Mouse (Mus musculus): ENCODE measurements around the gene Gm47969.
"Not testable (repeated sequence)": the region's sequence is repeated elsewhere in the genome, so short reads cannot be mapped to it uniquely, and the experiment has no call there.

Gene Gm47969

DNA sequence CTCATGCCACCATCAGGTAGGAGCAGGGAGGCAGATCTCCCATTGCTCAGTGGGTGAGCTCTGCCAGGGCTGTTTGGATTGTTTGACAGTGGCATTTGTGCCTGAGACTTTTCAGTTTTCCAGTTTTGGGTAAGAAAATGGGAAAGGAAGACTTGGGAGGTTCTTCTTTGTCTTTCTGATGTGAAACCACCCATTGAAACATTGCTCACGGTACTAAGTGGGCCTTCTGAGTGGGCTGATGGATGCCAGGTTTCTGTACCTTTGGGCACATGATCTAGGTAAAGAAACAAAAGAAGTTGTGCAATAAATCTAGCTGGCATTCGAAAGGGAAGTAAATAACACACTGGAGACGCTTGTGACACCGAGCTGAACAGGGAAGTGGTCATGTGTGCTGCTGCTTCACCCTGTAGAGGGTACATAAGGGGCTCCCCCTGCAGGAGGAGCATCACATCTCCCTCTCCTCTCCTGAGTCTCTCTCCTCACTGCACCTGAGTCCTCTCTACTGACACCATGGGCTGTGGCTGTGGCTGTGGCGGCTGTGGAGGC is at the start of gene Gm47969:
Gene Gm47969 (plus strand): TSS at position 51 of the 546 bp plus-strand sequence.
- no peak for DNase-seq

DNA sequence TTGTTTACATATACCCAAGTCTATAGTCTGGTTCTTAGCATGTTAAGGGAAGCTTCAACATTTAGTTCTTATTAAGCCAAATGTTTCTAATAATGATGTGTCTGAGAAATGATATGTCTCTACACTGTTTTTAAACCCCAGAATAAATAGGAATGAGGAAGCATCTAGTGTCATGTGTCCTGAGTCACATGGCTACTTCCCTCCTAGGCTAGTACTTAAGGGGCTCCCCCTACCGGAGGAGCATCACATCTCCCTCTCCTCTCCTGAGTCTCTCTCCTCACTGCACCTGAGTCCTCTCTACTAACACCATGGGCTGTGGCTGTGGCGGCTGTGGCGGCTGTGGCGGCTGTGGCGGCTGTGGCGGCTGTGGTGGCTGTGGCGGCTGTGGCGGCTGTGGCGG is 44.4 kb upstream of the Gm47969 start, which contains the start of gene Gm47959:
Gene Gm47959 (plus strand): TSS at position 243 of the 400 bp plus-strand sequence.
- not testable (repeated sequence) for DNase-seq

DNA sequence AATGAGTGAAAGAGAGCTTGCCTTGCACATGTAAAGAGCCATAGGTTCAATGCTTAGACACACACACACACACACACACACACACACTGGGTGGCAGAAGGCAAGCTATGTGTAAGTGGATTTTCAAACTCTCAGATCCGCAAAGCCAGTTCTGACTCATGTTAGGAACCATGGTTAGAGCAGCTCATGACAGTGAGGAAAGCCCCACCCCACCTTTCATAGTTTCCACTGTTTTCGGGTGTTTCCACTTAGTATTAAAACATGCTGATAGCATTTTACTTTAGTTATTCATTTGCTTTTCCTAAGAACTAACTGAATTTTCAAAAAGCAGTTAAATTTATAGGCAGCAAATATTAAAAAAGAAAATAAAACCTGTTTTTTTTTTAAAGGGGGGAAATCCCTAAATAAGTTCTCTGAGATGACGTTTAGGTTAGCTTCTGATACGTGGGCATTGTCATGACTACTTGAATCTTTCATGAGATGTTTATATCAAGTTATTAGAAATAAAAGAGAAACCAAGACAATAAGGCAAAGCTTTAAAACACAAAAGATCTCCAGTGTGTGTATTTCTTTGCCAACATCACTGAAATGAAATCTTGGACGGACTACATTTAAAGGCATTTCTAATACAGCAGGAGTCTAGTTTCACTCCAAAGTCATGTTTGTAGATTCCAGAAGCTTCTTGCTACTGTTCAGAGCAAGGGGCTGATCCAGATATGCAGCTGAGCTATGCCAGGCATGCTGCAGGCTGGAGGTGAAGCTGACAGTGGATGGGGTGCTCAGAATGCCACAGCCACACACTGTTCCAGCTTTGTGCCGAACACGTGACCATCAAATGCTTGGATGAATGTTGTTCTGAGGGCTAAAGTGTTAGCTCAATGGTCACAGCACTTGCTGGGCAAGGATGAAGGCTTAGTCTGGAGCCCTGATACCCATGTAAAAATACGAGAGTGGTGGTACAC is 38.2 kb upstream of the Gm47969 start:
- no peak for DNase-seq

DNA sequence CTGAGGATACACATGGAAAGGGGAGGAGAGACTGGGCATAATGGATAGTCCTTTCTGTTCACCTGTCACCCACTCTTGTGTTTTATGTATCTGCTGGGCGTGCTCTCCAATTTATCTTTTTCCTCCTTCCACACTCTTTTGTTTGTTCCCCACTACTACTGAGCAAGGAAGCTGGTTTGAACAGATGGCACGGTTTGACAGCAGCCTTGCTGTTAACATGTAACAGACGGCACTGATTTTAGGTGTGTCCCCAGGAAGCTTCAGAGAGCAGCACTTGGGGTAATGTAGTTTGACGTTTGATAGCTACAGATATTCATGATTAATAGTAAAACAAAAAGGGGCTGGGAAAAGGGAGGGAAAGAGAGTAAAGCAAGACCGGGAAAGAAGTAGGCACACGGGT is 37.3 kb upstream of the Gm47969 start:
- no peak for DNase-seq

DNA sequence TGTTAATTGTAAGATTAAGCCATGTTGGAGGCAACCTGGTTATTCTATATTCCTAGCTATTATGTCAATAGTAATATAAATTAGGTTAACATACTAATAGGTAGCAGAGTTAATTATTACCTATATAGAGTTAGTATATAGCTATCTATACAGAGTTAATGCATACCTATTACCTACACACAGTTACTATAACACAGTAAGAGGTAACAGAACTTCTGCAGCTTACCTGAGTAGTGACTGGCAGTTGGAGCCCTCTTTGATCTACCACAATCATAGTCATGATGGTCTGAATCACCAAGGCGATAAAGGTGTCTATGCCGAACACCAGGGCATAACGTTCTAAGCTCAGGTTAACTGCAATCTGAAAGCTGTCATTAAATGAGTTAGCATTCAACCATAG is 30.3 kb upstream of the Gm47969 start:
- DNase-seq, result no peak

DNA sequence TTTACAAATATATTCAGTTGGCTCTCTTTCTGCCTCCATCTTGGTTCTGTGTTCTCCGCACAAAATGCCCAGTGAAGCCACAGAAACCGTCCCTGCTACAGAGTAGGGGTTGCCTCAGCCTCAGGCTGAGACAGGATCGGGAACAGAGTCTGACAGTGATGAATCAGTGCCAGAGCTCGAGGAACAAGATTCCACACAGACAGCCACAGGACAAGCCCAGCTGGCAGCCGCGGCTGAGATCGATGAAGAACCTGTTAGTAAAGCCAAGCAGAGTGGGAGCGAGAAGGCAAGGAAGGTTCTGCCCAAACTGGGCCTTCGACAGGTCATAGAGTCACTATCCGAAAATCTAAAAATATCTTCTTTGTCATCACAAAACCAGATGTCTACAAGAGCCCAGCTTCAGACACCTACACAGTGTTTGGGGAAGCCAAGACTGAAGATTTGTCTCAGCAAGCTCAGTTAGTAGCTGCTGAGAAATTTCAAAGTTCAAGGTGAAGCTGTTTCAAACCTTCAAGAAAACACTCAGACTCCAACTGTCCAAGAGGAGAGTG is 29.3 kb upstream of the Gm47969 start:
- no peak for DNase-seq

DNA sequence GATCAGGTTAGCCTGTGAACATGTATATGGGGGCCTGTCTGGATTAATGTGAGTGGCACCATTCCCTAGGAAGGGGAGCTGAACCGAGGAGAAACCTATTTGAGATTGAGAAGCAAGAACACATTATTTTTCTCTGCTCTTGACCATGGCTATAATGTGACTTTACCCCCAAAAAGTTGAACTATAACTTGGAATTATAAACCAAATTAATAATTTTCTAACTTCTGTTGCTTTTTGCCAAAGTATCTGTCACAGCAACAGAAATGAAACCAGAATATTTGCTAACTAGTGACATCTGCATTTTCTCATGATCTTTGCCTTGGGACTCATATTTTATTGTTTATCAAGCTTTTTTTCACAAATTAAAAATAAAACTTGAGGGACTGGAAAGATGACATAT is 28.2 kb upstream of the Gm47969 start:
- no peak for DNase-seq

DNA sequence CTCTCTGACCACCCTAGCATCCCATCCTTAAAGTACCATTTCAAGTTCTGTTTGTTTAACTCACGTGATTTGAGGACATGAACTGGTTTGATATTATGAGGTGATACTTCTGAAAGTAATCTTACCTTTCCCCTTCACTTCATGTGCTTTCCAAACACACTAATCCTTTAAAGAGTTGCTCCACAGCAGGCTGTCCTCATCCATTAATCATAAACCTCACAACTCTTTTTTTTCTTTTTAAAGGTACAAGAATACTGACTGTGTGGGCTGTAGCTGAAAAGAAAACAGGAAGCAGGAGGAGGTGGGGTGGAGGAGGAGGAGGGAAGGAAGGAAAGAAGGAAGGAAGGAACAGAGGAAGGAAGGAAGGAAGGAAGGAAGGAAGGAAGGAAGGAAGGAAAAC is 12.8 kb upstream of the Gm47969 start:
- DNase-seq, result no peak

DNA sequence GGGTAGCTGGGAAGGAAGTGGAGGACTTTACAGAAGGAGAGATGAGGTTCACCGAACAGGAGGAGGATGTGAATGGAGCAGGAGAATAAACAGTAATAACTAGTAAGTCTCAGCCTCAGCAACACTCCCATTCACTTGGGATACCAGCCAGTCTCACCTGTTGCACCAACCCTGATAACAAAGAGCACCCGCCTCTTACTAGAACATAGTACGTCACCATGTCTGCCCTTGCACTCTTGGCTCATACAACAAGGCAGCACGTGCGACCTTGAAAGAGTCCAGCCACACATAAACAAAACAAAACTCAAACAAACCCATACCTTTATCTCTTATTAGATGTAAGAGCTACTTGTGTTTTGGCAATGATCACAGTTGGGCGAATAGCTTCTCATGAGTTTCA is 12.2 kb upstream of the Gm47969 start:
- DNase-seq, result no peak

DNA sequence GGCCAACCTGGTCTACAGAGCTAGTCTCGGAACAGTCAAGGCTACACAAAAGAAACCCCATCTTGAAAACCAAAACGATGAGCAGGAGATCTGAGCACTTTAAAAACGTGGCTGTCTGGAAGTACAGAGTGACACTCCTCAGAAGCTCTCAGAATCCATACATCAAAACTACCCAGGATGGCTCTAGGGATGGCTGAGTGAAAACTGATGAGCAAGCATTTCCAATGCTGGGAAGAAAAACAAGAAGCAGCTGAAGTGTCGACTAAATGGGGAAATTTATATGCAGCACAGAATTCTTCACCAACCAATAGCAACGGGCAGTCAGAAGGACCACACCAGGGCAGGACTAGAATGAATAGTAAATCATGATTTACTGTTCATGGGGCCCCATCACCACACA is 10.2 kb upstream of the Gm47969 start:
- no peak for DNase-seq

DNA sequence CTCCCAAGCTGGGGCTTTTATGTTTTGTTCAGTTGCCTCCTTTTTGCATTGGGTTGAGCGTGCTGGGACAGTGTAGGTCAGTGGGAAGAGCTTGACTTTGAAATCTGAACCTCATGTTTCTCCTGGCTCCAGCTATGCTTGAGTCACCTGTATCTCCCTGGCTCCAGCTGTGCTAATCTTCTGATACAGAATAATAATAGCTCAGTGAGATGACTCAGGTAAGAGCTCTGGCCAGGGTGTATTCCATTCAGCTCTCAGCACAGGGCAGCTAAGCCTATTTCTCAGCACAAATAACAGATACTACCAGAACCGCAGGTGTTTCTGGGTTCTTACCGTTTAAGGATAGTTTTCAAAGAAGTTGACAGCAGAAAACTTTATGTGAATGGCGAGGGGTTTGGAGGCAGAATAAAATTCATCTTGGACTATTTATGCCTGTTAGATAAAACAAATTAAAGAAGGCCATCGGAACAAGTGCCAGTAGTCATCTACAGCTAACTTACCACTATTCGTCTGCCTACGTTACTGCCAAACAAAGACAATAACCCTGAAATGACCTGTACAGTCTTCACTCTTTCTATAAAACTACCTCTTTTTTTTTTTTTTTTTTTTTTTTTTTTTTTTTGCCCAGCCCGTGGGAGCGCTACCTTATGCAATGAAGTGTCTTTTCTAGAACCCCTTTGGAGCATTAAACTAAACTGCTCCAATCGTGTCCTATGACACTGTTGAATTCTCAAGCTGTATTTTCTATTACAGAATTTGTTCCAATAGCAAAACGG is 7.7 kb upstream of the Gm47969 start:
- no peak for DNase-seq

DNA sequence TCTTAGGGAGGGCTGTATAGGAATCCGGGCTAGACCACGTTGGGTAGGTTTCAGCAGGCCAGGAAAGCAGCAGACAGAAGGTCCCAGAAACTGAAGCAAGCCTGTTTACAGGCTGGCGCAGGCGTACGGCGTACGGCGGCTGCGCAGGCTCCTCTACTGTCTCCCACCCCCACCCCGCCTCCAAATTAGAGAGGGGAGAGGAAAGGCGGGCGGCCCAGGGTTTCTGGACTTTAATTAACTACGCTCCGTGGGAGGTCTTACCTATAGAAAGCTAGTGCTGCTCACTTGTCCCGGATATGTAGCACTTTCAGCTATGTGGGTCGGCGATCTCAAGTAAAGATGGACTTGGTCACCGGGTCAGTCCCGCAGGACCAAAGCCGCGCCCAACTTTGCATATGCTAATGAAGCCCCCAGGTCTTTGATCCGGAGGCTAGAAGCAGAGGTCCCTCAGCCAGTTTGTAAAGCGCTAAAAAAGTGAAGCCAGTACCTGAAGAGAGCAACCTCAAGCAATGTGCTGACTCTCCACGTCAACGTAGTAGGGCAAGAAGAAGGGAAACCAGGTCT is 6.5 kb upstream of the Gm47969 start, which contains the start of gene Slc19a3:
Gene Slc19a3 (minus strand): TSS at position 340 of the 564 bp plus-strand sequence.
- DNase-seq, result peak; percentile 39 to 56

DNA sequence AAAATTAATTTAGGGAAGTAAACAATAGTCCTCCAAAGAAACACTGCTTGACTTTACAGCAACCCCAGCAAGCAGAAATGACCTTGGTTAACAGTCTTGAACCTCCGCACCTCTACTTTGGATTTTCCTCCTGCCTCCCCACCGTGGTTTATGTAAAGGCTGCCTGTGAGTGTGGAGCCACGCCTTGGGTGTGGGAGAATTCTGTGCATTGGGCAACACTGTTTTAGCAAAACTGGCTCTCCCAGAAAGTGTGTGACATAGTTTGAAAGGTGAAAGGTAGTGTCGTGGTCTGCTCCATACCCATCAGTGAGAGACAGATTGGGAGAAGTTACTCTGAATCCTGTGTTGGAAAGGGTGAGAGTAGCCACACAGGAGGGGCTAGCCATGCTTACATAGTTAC is 5.7 kb upstream of the Gm47969 start:
- no peak for DNase-seq

DNA sequence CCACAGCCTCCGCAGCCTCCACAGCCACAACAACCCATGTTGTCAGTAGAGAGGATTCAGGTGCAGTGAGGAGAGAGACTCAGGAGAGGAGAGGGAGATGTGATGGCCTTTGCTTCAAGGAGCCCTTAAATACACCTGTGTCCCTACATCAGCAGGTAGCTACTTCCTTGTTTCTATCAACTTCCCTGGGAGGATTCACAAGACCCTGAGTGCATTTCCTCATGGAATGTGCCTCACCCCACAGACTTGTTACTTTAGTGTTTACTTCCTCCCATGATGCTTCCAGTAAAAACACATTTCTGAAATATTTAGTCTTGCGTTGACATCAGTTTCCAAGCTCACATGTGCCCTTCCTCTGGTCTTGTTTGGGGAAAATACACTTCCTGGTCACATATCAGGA is 2.4 kb upstream of the Gm47969 start, which contains the start of gene Krtap28-10:
Gene Krtap28-10 (minus strand): TSS at position 101 of the 400 bp plus-strand sequence.
- no peak for DNase-seq

DNA sequence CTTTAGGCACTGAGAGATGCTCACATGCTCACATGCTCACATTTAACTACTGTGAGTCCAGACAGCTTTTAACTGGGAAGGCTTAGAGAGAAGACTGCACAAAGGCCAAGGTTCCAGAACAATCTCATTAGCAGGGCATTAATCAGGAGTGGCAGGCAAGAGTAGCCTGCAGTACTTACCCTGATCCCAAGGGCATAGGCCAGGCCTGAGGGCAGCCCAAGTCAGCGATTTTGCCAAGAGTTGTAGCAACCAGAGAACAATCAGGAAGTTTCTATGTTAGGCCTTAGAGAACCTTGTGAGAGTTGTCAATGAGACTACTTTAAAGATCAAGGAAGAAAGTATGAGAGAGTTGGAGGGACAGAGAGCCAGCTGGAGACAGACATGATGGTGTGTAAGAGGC is 13.7 kb downstream of the Gm47969 start:
- no peak for DNase-seq

DNA sequence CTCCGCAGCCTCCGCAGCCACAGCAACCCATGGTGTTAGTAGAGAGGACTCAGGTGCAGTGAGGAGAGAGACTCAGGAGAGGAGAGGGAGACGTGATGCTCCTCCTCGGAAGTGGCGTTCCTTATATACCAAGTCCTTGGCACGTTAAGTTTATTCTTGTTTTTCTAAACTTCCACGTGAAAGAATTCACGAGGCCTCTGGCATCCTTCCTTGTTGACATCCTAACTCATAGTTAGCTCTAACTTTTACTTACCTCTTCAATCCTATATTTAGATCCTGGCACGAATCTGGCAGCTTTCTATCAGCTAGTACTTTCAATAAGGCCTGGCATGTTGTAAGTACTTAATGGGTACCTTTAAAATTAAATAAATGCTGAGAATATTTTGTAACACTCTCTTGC is 14.5 kb downstream of the Gm47969 start, which contains the start of gene A030005K14Rik:
Gene A030005K14Rik (minus strand): TSS at position 101 of the 400 bp plus-strand sequence.
- no peak for DNase-seq

DNA sequence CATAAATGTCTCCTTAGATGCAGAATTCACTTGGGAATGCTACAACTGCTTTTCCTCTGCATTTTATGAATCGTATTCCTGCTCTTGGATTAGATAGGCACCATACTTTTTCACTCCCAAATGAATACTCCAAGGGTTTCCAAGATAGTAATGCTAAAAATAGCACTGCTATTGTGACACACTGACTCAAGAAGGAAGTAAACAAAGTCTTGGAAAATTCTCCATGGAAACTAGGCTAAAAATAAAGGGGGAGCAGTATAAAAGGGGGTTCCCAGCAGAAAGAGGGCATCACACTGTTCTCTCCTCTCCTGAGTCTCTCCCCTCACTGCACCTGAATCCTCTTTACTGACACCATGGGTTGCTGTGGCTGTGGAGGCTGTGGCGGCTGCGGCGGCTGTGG is 15.9 kb downstream of the Gm47969 start, which contains the start of gene Krtap28-13:
Gene Krtap28-13 (plus strand): TSS at position 288 of the 400 bp plus-strand sequence.
- DNase-seq, result no peak

DNA sequence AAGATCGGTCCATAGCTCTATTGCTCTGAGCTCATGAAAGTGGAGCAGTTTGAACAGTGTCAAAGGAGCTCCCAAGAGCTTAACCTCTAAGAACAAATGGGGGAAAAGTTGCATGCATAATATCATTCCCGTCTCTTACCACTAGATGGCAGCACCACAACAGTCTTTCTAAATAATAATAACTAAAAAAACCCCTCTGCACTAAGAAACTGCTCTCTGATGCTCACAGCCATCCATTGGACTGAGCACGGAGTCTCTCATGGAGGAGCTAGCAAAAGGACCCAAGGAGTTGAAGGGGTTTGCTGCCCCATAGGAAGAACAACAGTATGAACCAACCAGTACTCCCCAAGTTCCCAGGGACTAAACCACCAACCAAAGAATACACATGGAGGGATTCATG is 20.1 kb downstream of the Gm47969 start:
- DNase-seq, result peak in 1 of 2 experiments; percentile 11

DNA sequence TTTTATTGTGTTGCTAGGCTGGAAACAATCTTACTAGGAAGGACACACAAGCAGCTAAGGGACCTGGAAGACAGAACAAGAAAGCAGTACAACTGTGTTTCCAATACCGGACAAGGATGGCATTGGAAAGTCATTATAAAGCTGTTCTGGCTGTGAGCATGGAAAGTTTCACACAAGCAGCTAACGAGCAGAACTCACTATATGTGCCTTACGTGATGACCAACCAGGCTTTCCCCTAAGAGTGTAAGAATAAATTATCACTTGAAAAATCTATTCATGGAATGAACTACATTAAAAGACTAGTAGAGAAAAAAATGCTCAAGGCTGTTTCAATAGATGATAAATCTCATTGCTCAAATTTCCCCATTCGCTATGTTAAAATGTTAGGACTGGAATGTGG is 21.8 kb downstream of the Gm47969 start:
- DNase-seq, result no peak

DNA sequence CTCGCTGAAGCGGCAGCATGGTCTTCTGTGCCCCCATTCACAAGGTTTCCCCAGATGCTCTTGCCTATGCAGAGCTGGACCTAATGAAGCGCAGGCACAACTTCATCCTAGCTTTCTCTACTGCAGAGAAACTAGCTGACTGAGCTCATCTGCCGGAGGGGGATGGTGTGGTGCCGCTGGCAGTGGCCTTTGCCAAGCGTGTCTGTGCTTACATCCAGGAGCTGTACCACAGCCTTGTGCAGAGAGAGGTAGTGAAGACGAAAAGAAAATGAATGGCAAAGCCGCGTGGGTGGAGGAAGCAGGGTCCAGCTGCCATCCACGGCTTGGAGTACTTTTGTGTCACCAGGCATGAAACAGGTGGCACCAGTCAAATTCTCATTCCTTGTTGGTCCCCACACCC is 22.5 kb downstream of the Gm47969 start:
- DNase-seq, result no peak

DNA sequence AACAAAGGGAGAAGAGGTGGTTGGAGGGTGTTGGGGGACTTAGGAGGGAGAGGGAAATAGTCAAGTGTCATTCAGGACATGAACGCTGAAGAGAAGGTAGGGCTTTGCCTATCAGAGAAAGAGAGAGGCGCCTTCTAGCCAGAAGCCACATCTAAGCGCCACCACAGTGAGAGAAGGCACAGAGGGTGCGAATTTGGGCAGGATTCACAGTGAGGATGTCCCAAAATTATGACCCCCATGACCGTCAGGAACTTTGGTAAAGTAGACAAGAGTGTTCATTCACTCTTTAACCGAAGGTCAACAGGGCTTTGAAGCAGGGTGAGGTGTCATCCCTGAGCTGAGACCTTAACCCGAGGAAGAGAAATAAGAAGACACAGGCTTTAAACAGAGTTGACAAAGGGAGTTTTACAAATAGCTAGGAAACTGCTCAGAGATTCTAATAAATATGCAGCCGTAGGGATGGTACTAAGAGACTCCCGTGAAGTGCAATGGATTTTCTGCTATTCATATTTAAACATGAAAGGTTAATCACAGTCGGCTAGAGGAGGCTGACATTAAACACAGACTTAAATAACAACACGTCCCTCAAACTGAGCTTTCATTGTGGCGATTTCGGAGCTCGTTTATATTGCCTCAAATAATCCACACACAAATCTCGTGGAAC is 30.9 kb downstream of the Gm47969 start:
- DNase-seq, result no peak

All from cerebellum, postnatal 25 days (tissue).